13 mouse cellular contexts compared by ENCODE assay signal in genomic region chr2:24475420-24475819, GRCm38 (mm10). TPM values are rescaled to one million over a fixed set of nuclear protein-coding genes. Genes with fewer than 3 reads are reported as not detected.
DNase-seq lines count a peak whose midpoint lies in the region; ATAC-seq and TF ChIP-seq lines count a peak whose summit lies in the region.
"Had no signal": no experiment of that assay in that cellular context is flagged by ENCODE, and none has a peak within 500 bp of the region (broad histone marks: within the 10 kb centered on the region; RNA-seq: fewer than 3 reads in every experiment).

Gene Pax8, minus strand, starts transcription at chr2:24475599.

- H3K4me1 ChIP-seq in midbrain, embryonic 13.5 days (replicated peaks): peaks cover 26% of the 10 kb centered on the region

- 12% methylated on average over 9 of the region's 9 CpGs for WGBS in midbrain, embryonic 13.5 days

- no peaks in the 10 kb centered on the region for H3K36me3 ChIP-seq in midbrain, embryonic 13.5 days

- peak; percentile 55 for ATAC-seq in Patski
- ATAC-seq in midbrain, embryonic 13.5 days: peak; percentile 19; the same call in 1 of the 2 replicates
- no peak for ATAC-seq in megakaryocyte-erythroid progenitor cell, adult 5-6 weeks (replicated peaks; ENCODE audit: low FRiP score, low TSS enrichment, poor library complexity, severe bottlenecking)

- CTCF ChIA-PET in Patski (lab: Charles Lee): interaction anchor here (1.4 to 1.9 kb wide), 3 partner anchors 12 to 86 kb away, joined by 3 to 8 read pairs (median 7); no protein-coding TSS in a partner anchor

- no peak for TF ChIP-seq CTCF in Patski (IDR thresholded peaks at IDR 0.05)

- H3K4me3 ChIP-seq in midbrain, embryonic 13.5 days (replicated peaks): peak within 1 kb of the TSS; percentile 39
- H3K4me3 ChIP-seq: erythroblast, embryonic 14.5 days had no signal

- peak within 1 kb of the TSS; percentile 61 for H3K4me2 ChIP-seq in midbrain, embryonic 13.5 days (replicated peaks)

- H3K9ac ChIP-seq in midbrain, embryonic 13.5 days (replicated peaks): peak within 1 kb of the TSS; percentile 57

- H3K27ac ChIP-seq in midbrain, embryonic 13.5 days: no peak within 1 kb of the TSS

- no peaks in the 10 kb centered on the region for H3K27me3 ChIP-seq in Patski
- peaks cover 76% of the 10 kb centered on the region for H3K27me3 ChIP-seq in midbrain, embryonic 13.5 days

- POLR2A ChIA-PET in Patski (lab: Charles Lee): interaction anchor here (0.7 to 4.8 kb wide), 18 partner anchors 10 to 93 kb away, joined by 3 to 32 read pairs (median 4); no protein-coding TSS in a partner anchor

- in situ Hi-C loops in Patski (cut with MboI; ENCODE audit: low pct_unique_long_range_greater_than_20kb): loop anchor here (10.0 kb wide), 2 partner anchors 61 to 161 kb away; no protein-coding TSS in a partner anchor

- no peaks in the 10 kb centered on the region for H3K9me3 ChIP-seq in midbrain, embryonic 13.5 days

- peak; percentile 67 for DNase-seq in heart, adult 11 months
- DNase-seq in heart, adult 18-20 months: no peak
- DNase-seq in Patski (ENCODE audit: low read depth, low spot score): peak; percentile 85
- DNase-seq in kidney, adult 11 months: peak; percentile 92
- DNase-seq in layer of hippocampus, postnatal 25 days (ENCODE audit: extremely low spot score in 1 of 2, low spot score in 1 of 2): no peak
- DNase-seq in adrenal gland, postnatal 14 days: no peak
- DNase-seq: layer of hippocampus, adult 9-11 months had no signal

RNA-seq across cellular contexts. Expression of gene Pax8, which starts in this region (rescaled TPM):
- total RNA-seq in heart, adult 18-20 months (2021): not detected
- 219 TPM for polyA plus RNA-seq in Patski (2021)
- polyA plus RNA-seq in midbrain, embryonic 13.5 days (2015; fragmentation: Nextera tagmentation; extraction: Ambion mirVana): 5.3 and 5.9 TPM in 2 replicates
- not detected for total RNA-seq in layer of hippocampus, postnatal 25 days (2021)
- total RNA-seq in megakaryocyte-erythroid progenitor cell, adult 5-6 weeks (2014; fragmentation: Nextera tagmentation): not detected in 2 replicates
- total RNA-seq in megakaryocyte-erythroid progenitor cell, adult 5-6 weeks (2017): not detected in 2 replicates
- not detected in 2 replicates for total RNA-seq in adrenal gland, postnatal 14 days (2021)
- polyA plus RNA-seq: C2C12; erythroblast, embryonic 14.5 days; lung, embryonic 16.5 days; urinary bladder, adult 2 months had no signal

Comparison
In these comparisons a context has a peak if more than half of its experiments do, and no peak if none do; other contexts are left out.
1. RNA of gene Pax8 (polyA plus RNA-seq): 219 TPM in Patski (single experiment); 5.3 to 5.9 TPM in midbrain, embryonic 13.5 days; every median in the first group is over 10 times any median in the second.
2. DNase-seq: peak in heart, adult 11 months (single experiment), Patski (single experiment) and kidney, adult 11 months (single experiment); none in heart, adult 18-20 months (0 of 2), layer of hippocampus, postnatal 25 days (0 of 2) and adrenal gland, postnatal 14 days (single experiment).